Mouse (Mus musculus) adrenal gland, postnatal 14 days (tissue): ENCODE measurements around the gene Slc9a2. TPM values are rescaled to one million over a fixed set of nuclear protein-coding genes. Genes with fewer than 3 reads are reported as not detected.

Experiments used
- DNase-seq: peaks from one replicate; pipeline ENCODE4 v3.0.0; 2021; ENCODE audit warnings: mixed read lengths
- total RNA-seq: library from RNA; stranded (reverse); gene quantifications from 2 replicates; pipeline ENCODE4 v1.2.3, GENCODE M21; 2021

Slc9a2 gene
- total RNA-seq, 1 experiment from 2014 or later = not detected

- DNase-seq = no peak
These were observed 108.6 kb downstream of the Slc9a2 start for GRCm38 (mm10) chr1:40788956-40789355.

DNA sequence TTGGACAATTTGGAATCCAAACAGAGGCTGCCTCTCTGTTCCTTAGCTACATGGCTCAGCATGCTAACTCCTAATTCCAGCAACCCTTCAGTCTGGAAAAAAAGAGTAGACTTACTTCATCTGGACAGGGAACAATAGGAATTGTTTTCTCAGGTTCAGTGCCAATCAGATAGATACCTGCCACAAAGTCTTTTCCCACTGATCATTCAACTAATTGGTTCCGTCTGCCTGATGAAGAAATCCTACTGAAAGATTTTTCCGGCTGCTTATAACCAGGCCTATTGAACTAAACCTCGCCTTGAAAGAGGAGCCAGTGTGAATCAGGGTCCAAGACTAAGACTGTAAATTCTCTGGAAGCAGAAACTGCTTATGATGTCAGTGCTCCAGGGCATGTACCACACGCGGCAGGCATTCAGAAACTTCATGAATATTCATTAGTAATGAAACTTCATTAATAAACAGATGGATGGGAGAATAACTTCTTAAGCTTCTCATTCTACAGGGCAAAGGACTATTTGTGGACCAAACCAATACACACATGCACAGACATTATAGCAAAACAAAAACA is 109.4 kb downstream of the Slc9a2 start:
- DNase-seq = no peak

GRCm38 (mm10) chr1:40790324-40791141 is 110.2 kb downstream of the Slc9a2 start, which contains the start of gene Mfsd9:
Gene Mfsd9, minus strand, starts transcription at chr1:40790687.
- DNase-seq = peak; percentile 95

- no peak for DNase-seq
These were observed 115.1 kb downstream of the Slc9a2 start for GRCm38 (mm10) chr1:40795508-40795907.

DNA sequence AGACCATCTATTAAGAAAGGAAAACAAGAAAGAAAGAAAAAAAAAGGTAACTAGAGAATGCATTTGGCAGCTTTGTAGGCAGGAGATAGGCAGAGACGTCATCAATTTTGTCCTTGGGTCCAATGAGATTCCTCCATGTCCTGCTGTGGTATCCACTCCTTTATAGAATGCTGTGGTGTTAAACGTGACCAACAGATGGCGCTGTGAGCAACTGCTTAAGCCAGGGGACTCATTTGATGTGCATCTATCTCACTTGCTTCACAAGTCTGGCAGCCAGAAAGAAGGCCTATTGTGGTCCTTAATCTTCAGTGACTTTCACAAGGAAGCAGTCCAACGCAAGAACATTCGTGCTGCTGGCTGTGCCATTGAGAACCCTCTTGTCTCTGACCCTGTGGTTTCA is 117.0 kb downstream of the Slc9a2 start:
- DNase-seq = peak; percentile 81

DNA sequence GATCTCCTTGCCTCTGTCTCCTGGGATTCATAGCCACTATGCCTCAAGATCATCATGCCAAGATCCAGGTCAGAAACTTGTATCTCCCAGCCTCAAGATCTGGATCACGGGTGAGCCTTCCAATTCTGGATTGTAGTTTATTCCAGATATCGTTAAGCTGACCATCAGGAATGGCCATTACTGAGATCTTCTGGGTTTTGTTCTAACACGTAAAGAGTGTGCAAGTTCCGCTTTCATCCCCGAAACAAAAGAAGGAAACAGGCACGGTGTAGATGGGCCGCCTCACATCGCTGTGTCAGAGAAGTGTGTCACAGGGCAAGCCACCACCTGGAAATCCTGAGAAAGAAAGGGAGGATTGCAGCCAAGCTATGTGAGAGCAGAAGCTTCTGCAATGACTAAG is 118.7 kb downstream of the Slc9a2 start:
- DNase-seq = no peak

GRCm38 (mm10) chr1:40800908-40801307 is 120.5 kb downstream of the Slc9a2 start:
- no peak for DNase-seq

DNA sequence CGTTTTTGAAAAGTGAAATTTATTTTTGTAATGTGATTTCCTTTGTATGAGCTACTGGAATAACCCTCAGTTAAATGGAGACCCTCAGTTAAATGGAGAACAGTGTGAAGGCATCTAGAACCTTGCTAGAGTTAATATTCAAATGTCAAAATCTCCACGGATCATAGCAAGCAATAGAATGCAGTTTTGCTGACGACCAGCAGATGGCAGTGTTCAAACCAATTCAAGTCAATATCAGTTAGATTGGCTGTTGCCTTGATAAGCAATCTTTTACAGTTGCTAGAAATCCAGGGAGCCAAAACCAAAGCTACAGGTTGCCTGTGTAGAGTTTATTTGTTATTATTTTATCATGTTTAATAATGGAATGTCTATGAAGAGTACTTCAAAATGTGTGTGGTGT is 122.4 kb downstream of the Slc9a2 start:
- peak; percentile 67 for DNase-seq

GRCm38 (mm10) chr1:40804118-40804517 is 123.7 kb downstream of the Slc9a2 start:
- DNase-seq = no peak

- DNase-seq = peak; percentile 64
These were observed 125.0 kb downstream of the Slc9a2 start, which contains the start of gene Tmem182 for GRCm38 (mm10) chr1:40805351-40805750. Gene Tmem182, plus strand, starts transcription at chr1:40805601.

DNA sequence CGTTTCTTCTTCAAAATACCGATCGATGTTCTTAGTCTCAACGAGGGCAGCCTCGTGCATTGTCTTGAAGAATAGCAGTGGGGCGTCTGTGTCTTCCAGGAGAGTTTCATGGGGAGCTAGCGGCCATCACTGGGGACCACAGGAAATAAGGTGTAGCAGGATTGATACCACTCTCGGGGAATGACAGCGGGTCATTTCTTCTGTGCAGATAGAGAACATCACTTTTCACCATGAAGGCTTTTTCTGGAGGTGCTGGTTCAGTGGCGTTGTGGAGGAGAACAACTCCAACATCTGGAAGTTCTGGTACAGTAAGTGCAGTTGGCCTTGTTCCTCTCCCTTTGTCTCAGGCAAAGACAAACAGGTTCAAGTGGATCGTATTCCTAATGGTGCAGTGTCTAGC is 125.5 kb downstream of the Slc9a2 start:
- no peak for DNase-seq

DNA sequence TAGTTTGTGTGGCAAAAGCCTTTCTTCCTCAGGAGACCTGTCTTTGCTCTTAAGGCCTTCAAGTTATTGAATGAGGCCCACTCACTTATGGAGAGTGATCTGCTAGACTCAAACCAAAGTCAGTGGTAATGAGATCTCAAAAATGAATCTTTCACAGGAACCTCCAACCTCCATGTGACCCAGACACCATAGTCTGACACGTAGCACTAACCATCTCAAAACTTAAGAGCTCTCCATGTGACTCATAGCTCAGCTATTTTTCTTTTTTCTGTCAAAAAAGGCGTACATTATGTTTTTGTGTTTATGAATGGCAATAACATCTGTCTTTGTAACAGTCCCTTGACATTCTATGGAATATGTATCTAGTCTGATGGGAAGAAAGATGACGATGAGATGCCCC is 128.3 kb downstream of the Slc9a2 start:
- no peak for DNase-seq

DNA sequence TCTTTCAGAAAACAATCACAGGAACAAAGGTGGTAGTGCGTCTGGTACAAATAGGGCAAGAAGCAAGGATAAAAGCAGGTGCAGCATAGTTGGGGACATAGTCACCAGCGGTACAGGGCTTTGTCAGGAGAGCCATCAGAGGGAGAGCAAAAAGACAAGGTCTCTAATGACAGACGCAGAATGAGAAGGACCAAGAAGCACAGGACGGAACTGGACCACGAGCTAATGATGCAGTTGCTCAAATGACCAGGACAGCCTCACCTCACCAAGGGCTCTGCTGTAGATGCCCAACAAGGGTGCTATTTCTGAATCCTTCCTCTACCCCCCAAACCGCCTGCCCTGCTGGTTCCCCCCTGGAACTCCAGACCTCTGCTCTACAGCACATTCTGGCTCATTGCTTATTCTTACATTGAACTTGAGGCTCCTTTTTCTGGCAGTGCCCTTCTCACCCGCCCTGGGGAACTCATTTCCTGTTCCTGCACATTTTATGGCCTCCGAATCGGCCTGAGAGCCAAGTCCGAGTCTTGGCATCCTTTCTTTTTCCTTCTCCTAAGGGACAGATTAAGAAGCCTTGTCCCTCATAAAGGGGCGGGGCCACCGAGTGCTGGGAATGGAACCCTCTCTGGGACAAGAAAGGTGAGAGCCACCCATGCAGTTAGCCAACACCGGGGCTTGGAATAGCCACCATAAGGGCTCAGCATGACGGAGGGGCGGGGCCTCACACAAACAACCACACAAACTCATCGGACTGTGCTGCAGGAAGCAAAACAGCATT is 134.9 kb downstream of the Slc9a2 start:
- DNase-seq = peak; percentile 31

Other genes starting within 250 kb of the Slc9a2 start
- 0.41 and 2.6 TPM in 2 replicates for gene Il18r1, start 215.0 kb upstream of the Slc9a2 start, total RNA-seq
- 0.37 and 1.5 TPM in 2 replicates for gene Il18rap, start 165.2 kb upstream of the Slc9a2 start, total RNA-seq
- not detected in 2 replicates for gene Slc9a4, start 100.5 kb upstream of the Slc9a2 start, total RNA-seq
- gene Mfsd9, start 110.1 kb downstream of the Slc9a2 start, total RNA-seq = 2.6 and 3.2 TPM in 2 replicates
- gene Tmem182, start 125.0 kb downstream of the Slc9a2 start, total RNA-seq = 4.5 and 6.4 TPM in 2 replicates